Mouse (Mus musculus) brain, embryonic 14.5 days (tissue): ENCODE data around the gene Naif1.

ENCODE experiments used
- CTCF ChIP-seq: fragments of 200-500 bp; IDR thresholded peaks from 2 replicates; pipeline ENCODE4 v1.5.1; 2012; ENCODE audit warnings: inconsistent platforms, mild to moderate bottlenecking, moderate library complexity, borderline replicate concordance; ENCODE audit not compliant: insufficient read depth, insufficient read length; ENCODE audit errors: extremely low read depth
- POLR2A ChIP-seq: fragments of 200-500 bp; IDR thresholded peaks from 2 replicates; pipeline ENCODE4 v1.6.1; 2012; ENCODE audit warnings: mild to moderate bottlenecking, inconsistent platforms, borderline replicate concordance; ENCODE audit not compliant: poor library complexity, insufficient read depth, insufficient read length, severe bottlenecking; ENCODE audit errors: extremely low read depth

DNA sequence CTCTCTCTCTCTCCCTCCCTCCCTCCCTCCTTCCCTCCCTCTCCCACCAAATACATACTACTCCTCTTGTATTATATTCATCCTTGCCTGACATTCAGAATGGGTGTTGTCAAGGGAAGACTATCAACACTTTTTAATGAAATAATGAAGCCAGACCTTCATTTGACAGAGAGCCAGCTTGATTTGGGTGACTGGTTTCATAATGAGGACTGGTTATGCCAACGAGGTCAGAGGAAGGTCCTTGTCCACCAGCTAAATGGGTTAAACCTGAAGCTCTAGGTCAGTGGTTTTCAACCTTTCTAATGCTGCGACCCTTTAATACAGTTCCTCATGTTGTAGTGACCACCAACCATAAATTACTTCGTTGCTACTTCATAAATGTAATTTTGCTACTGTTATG lies 11.5 kb upstream of the Naif1 start:
- TF ChIP-seq CTCF (no peak), POLR2A (no peak)
